ENCODE assay signal across 20 mouse cellular contexts in the genomic region with DNA sequence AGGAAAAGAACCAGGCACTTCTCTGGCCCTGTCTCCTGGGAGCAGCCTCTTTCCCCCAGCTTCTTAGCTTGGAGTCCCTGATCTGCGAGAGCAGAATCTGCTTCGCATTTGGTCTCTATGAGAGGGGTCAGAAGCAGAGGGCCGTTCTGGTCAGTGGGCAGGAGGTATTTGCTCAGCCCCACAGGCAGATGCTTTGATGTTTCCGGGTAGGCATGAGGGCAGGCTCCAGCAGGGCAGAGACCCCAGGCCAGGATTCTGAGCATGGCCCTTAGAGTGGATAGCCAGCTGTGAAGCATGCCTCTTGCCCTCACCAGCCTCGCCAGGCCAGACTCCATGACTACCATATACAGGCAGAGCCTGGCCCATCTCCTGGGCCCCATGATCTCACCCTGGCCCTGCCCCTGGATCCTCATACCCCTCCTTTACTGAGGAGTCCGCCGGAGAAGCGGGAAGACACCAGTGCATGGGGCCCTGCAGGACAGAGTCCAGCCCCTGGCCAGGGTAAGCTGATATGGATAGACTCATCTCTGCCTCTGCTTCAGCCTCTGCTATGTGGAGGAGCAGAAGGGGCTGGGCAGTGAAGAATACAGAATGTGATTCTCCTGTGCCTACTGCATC. TPM values are rescaled to one million over a fixed set of nuclear protein-coding genes. Genes with fewer than 3 reads are reported as not detected.
DNase-seq lines count a peak whose midpoint lies in the region; ATAC-seq and TF ChIP-seq lines count a peak whose summit lies in the region.
"Had no signal": no experiment of that assay in that cellular context is flagged by ENCODE, and none has a peak within 500 bp of the region (broad histone marks: within the 10 kb centered on the region; RNA-seq: fewer than 3 reads in every experiment).

No protein-coding gene starts in this region.

- ATAC-seq in Patski = peak; percentile 24
- ATAC-seq: hindbrain, postnatal 0 days; intestine, postnatal 0 days; midbrain, embryonic 16.5 days had no signal

- in situ Hi-C loops in Patski (cut with MboI; ENCODE audit: low pct_unique_long_range_greater_than_20kb) = no loop called here

- DNase-seq in kidney, adult 11 months = peak; percentile 12
- no peak for DNase-seq in kidney, adult 18-20 months
- no peak for DNase-seq in Patski (ENCODE audit: low read depth, low spot score)
- peak; percentile 49 for DNase-seq in embryo, embryonic 9.5 days (ENCODE audit: extremely low spot score)
- DNase-seq in kidney, postnatal 14 days = peak; percentile 8
- DNase-seq in adrenal gland, adult (ENCODE audit: inconsistent age in 2 of 2, low spot score in 1 of 2) = no peak
- no peak for DNase-seq in cerebellum, adult 9-10 months
- DNase-seq in right cerebral cortex, postnatal 36 days (ENCODE audit: low spot score in 2 of 2) = no peak
- DNase-seq: adrenal gland, adult 2 months; B cell, adult 2 months; cerebellum, adult 9-11 months; gastrocnemius, postnatal 36 days; heart, postnatal 14 days; lung, postnatal 10 days; right cerebral cortex, adult 18-20 months; thymus, postnatal 14 days had no signal

- H3K27me3 ChIP-seq in Patski = peaks cover 20% of the 10 kb centered on the region
- H3K27me3 ChIP-seq: liver, embryonic 15.5 days had no signal

- TF ChIP-seq CTCF in Patski (IDR thresholded peaks at IDR 0.05) = no peak

- CTCF ChIA-PET in Patski (lab: Charles Lee) = interaction anchor here (1.4 kb wide), 1 partner anchor 15 kb away, joined by 3 read pairs; no protein-coding TSS in a partner anchor

- POLR2A ChIA-PET in Patski (lab: Charles Lee) = no interaction called here

RNA-seq across cellular contexts. Expression of a gene that starts 30.6 kb away (rescaled TPM):
- polyA plus RNA-seq in Patski (2021) = 0.12 TPM

Comparison
In these comparisons a context has a peak if more than half of its experiments do, and no peak if none do; other contexts are left out.
1. DNase-seq: peak in kidney, adult 11 months (single experiment), embryo, embryonic 9.5 days (single experiment) and kidney, postnatal 14 days (single experiment); none in kidney, adult 18-20 months (single experiment), Patski (single experiment), adrenal gland, adult (0 of 2), cerebellum, adult 9-10 months (single experiment) and right cerebral cortex, postnatal 36 days (0 of 2).